Mouse (Mus musculus) gastrocnemius, postnatal 25 days (tissue): ENCODE measurements around the gene Chrna5. TPM values are rescaled to one million over a fixed set of nuclear protein-coding genes. Genes with fewer than 3 reads are reported as not detected.
"Not testable (repeated sequence)": the region's sequence is repeated elsewhere in the genome, so short reads cannot be mapped to it uniquely, and the experiment has no call there.

Experiments
- DNase-seq: peaks from one replicate; pipeline ENCODE4 v3.0.0; 2022
- long read RNA-seq, 2 experiments: library from polyadenylated mRNA; stranded (forward); transcript quantifications; one replicate each; pipeline ENCODE4 v2.0.0; 2021
- total RNA-seq, 2 experiments: library from RNA; stranded (reverse); gene quantifications; 1 replicate in 1 of 2; 2 replicates in 1 of 2; pipeline ENCODE4 v1.2.3; 2021

The Chrna5 gene
- not detected for total RNA-seq
- long read RNA-seq, experiment 1, result 0 reads
- long read RNA-seq, experiment 2, result 0 reads

DNA sequence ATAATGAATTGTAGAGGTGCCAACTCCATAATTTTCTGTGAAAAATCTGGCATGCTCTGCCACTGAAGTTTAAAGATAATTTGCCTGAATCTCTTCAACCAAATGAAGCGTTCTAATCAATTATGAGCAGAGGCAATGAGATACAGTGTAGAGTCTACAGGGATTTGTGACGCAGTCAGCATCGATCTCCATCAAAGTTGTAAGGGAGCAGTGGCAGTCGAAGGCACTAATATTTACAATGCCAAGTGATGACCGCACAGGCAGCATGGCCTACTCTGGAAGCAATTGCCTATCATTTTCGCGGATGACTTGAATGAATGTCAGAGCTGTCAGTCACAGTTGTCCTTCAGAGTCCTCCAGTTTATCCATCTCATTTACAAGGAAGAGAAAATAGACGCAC, at the start of gene Chrna5:
Chrna5 (plus strand) TSS at position 207 of the 400 bp plus-strand sequence.
- DNase-seq, result no peak

DNA sequence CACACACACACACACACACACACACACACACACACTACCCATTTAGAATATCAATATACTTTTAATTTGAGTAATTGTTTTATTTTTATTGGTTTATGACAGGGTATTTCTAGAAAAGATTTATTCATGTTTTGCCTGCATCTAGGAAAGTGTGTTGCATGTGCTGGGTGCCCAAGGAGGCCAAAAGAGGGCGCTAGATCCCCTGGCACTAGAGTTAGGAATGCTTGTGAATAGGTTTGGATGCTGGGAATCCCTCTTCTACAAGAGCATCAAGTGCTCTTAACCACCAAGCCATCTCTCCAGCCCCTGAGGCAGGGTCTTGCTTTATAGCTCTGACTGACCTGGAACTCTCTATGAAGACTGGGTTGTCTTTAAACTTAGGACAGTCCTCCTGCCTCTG, 48.9 kb upstream of the Chrna5 start:
- DNase-seq, result no peak

DNA sequence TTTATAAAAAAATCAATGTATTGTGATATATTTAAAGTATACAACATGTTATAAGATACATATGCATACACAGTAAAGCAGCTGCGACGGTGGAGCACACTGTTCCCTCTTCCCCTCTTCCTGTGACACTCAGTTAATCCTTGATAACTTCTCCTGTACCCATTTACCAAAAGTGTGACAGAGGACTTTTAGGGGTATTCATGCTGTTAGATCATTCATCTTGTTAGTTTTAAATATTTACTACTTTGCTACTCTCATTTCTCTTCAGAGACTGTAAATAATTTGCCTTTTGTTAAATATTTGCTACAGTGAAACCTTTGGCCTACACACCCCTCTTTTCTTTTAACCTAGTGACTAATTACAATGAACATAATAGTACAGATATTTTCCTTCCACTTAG, 48.3 kb upstream of the Chrna5 start:
- DNase-seq, result no peak

DNA sequence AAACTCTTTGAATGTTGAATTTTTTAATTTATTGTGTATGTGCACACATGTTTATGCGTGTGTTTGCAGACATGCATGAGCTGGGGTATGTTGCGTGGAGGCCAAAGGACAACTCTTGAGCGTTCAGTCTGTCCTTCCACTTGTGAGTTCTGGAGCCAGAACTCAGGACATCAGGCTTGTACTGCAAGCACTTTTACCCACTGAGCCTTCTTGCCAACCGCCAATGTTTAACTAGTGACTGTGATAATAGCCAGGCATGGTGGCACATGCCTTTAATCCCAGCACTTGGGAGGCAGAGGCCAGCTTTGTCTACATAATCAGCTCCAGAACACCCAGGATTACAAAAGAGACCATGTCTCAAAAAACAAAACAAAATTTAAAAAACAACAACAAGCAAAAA, 38.6 kb upstream of the Chrna5 start:
- no peak for DNase-seq

DNA sequence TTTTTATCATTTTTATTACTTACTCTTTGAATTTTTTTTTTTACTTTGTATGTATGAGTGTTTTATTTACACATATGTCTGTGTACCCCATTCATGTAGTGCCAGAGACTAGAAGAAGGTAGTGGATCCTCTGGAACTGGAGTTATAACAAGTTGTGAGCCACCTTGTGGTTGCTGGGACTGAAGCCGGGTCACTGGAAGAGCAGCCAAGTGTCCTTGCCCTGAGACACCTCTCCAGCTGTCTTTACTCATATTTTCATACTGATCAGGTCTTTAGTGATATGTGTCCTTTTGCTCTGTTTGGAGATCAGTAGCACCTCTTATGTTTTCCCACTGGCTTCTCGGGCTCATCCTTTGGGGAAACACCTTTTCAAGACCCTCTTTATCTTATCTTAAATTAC, 36.2 kb upstream of the Chrna5 start:
- DNase-seq, result no peak

DNA sequence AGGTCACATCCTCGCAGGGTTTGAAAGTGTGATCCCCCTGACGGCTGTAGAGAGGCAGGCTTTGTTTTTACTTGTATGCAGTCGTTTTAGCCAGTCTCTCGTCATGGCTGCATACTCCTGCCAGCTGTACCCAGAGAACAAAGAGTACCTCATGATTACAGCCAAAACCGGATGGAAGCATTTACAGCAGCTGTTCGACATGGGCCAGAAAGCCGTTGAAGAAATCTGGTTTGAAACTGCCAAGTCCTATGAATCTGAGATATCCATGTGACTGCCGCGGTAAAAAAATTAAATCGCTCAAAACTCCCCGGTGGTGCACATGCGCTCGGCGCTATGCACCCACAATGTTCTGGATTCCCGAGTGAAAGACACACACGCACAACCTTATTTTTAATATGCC, 34.4 kb upstream of the Chrna5 start:
- no peak for DNase-seq

DNA sequence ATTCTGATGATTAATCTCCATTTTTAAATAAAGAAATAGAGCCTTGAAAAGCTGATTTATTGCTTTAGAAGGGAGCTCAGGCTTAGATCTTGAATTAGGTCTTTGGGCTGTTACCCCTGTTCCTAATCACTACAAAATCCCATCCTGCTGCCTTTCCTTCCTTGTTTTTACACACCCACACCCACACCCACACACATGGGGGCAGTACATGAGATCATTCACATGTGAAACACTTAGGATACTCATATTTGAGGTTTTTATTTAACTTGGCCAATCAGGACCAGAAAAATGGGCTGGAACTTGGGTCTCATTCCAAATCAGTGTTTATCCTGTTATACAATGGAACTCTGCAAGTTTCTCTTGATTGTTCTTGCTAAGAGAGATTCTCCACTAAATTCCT, 31.2 kb upstream of the Chrna5 start:
- DNase-seq, result no peak

DNA sequence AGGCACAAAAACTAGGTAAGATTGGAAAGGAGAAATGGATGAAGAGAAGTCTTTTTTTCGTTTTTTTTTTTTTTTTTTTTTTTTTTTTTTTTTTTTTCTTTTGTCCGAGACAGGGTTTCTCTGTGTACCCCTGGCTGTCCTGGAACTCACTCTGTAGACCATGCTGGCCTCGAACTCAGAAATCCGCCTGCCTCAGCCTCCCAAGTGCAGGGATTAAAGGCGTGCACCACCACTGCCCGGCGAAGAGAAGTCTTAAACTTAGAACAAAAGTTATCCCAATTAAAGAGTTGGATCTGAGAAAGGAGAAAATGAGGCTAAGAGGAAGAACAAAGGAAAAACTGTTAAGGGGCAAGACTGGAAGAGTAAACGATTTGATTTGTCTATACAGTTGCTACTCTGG, 30.5 kb upstream of the Chrna5 start:
- not testable (repeated sequence) for DNase-seq

DNA sequence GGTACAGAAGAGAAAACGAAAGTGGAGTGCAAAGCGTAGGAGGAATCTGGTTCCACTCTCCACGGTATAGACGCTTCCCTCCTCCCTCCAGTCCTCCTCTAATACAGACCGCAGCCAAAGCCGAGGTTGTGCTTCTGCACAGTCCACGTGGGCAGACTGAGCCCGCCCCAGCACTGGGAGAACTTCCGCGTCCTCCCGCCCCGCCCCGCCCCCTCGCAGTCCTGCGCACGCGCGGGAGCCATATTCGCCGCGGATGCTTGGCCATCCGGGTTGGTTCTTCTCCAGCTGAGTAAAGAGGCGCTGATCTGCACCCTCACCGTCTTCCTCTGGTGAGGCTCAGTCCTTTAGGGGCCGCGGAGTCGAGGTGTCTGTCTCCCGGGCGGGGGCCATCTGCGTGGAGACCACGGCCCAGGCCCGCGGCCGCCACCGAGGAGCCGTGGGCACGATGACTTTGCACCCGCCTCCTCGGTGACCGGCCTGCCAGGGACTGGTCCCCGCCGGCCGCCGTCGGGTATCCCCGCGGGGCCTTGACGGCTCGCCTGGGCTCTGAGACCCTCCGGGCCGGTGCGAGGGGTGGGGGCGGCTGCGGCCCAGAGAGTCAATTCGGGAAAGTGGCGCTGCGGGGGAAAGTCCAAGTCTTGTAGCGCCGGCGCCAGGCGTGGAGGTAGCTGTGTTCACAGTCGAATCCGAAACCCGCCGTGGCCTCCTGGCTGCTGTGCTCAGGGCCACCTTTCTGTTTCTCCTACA, 29.9 kb upstream of the Chrna5 start, which contains the start of the genes Psma4 and AY074887:
Psma4 (plus strand) TSS at position 216 of the 747 bp plus-strand sequence.
AY074887 (minus strand) TSS at position 424 of the 747 bp plus-strand sequence.
- DNase-seq, result peak; percentile 94

DNA sequence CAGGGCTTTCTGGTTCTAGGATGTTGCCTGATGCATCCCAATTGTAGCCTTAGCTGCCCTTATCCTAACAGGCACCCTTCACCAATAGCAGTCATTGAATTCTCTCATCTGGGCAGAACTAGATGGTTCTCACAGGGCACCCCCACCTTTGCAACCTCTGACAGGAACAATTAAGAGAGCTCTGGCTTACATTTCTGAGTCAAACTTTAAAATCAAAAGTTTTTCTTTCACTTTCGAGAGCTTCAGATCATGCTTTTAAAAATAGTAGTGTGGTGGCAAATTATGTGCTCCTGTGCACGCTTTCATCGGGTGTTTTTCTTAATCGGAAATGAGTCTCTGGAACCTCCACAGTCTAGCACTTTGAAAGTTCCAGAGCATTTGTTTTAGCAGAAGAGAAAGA, 19.6 kb upstream of the Chrna5 start:
- DNase-seq, result no peak

DNA sequence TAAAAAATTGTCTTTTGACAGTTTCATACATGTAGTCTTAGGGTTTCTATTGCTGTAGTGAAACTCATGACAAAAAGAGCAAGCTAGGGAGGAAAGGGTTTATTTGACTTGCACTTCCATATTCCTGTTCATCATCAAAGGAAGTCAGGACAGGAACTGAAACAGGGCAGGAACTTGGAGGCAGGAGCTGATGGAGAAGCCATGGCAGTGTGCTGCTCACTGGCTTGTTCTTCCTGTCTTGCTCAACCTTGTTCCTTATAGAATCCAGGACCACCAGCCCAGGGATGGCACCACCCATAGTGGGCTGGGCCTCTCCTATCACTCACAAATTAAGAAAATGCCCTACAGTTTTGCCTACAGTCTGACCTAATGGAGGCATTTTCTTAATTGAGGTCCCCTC, 17.0 kb upstream of the Chrna5 start:
- no peak for DNase-seq

DNA sequence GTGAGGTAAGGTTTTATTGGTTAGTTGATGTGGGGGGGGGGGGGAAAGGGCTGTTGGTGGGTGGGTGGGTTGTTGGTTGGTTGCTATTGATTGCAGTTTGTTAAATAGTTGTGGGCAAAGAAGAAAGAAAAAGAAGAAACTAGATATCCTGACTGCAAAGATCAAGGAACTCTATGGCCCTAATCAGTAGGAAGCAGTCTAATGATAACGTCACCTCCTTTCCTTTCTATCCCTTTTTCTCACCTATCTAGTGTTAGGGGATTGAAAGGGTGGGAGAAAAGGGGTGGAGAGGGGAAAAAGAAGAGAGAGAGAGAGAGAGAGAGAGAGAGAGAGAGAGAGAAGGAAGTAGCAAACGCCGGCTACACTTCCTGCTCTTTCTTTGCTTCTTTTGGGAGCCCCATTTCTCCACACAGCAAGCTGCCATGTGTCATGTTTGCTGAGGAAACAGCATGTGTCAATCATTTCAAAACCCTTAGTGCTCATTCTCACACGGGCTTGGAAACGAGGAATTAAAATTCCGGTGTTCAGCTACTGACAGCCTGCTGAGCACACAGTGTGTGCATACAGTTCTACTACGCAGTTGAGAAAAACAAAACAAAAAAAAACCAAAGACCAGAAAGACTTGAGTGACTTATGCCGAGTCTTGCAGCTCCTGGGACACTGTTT, 10.6 kb upstream of the Chrna5 start:
- DNase-seq, result no peak

DNA sequence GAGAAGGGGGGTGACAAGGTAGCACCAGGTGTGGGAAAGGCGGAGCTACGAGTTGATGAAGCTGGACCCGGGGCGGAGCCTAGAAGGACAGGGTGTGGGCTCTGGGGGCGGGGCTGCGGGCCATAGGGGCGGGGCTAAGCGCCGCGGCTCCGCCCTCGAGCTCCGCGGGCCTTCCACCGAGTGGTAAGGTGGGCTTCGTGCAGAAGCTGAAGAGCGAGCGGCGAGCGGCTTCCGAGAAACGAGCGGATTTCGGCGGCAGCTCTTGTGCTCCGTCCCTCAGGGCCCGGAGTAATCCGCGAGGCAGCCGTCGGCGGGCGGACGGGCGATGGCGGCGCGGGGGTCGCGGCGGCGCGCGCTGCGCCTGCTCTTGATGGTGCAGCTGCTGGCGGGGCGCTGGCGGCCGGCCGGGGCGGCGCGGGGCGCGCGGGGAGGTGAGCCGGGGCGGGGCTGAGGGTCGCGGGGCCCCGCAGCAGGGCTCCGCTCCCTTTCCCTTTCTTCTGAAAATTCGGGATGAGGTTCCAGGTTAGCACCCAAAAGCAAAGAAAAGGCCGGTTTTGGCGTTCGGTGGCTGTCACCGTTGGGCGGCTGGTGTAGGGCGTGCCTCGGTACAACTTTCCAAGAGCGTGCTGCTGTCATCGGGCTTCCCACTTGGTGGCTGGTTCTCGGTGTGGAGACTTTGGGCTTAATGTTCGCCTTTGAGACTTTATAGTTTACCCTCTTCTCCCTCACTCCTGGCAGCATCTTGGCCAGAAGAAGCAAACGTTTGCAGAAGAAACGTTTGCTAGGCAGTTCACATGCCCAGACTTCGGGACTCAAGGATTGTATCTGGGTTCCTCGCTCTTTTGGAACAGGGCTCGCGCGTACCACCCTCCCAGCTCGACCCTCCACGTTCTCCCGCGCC, 861 bp downstream of the Chrna5 start:
- DNase-seq, result no peak

DNA sequence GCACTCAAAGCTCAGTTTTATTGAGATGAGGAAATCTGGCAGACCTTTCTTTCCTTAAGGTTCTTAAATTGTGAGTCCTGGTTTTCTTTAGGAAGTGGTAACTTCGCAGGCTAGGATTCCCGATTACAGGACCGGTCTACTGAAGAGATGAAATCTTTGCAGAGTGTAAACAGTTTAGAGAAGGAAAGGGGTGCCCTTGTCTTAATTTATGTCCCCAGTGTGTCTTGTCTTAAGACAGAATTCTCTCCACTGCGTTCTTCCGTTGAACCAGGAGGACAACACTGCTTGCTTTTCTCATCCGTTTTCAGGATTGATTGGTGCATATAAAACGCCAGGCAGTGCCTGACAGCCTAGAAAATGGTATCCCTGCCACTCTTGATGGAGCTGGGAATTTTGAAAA, 1.7 kb downstream of the Chrna5 start:
- DNase-seq, result no peak

DNA sequence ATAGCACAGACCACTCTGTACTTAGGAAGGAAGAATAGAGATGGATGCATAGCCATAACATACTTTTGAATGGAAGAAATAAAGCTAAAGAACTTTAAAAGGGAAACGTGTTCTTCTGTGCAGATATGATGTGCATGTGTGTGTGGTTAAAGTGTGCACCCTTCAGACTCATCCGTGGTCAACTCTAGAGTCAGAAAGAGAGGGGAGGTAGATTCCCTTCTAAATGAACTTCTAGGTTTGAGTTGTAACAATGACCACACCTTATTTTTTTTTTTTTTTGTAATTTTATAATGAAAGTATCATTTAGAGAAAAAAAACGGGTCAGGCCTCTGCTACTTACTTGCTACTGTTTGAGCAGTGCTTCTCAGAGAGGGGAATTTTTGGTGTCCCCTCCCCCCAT, 9.7 kb downstream of the Chrna5 start:
- no peak for DNase-seq

DNA sequence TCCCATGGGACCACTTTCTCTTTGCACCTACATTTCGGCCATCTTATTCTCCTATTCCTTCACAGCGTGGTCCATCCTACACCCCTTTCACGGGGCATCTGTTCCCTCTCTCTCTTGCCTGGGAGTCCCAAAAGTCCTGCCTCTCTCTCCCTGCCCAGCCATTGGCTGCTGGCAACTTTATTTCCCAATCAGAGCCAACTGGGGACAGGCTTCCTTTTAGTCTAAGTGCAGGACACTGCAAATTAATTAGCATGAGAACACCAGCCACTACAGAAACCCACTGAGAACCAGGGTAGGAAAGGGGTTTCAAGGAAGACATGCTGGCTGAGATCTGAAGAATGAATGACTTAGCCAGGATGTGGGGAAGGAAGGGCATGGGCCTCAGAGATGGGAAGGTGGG, 13.7 kb downstream of the Chrna5 start:
- DNase-seq, result no peak

DNA sequence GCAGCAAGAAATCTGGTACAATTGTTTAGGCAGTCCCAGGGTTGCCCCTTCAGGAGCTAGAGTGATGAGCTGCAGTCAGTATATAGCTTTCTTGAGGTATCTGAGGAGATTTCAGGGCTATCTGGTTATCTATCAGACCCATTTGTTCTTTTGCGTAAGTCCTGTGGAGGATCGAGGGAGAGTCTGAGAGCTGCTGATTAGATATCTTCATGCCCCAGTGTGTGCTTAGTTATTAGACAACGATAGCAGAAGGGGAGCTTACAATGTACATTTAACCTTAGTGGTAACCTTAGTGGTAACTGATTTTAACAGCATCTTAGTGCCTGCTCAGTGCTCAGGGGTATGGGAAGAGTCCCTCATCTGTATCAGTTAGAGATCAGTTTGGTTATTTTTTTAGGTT, 15.0 kb downstream of the Chrna5 start:
- no peak for DNase-seq

DNA sequence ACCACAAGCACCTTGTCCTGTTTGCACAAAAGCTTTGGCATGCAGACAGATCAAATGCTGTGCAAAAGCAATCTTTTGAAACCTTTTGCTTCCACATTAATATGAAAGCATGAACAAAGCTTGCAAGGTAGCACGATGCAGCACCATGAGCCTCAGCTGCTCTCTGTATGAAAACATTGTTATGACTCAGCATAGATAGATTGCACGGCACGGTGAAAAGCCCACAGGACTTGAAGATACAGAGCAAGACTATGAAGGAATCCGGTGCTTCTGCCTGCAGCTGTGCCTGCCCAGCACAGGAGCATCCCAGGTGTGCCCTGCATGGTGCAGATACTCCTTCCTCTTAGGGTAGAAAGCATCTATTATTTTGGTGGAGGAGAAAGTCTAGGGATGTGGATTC, 22.9 kb downstream of the Chrna5 start:
- no peak for DNase-seq

DNA sequence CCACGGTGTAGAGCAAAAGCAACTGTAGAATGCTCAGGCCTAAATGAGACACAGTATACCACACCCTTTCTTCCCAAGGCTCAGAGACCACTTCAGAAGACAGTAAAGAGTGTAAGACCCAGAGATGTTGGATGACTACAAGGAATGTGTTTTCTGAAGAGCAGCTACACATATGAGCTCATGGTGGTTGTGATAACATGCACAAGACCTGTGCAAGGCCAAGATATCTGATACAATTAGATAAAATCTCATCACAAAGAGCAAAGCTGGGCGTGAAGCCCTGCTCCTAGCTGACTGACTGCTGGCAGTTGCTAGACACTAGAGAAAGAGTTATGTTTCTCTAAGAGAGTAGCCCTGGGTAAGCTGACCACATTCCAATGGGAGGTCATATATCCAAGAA, 29.0 kb downstream of the Chrna5 start:
- DNase-seq, result no peak

DNA sequence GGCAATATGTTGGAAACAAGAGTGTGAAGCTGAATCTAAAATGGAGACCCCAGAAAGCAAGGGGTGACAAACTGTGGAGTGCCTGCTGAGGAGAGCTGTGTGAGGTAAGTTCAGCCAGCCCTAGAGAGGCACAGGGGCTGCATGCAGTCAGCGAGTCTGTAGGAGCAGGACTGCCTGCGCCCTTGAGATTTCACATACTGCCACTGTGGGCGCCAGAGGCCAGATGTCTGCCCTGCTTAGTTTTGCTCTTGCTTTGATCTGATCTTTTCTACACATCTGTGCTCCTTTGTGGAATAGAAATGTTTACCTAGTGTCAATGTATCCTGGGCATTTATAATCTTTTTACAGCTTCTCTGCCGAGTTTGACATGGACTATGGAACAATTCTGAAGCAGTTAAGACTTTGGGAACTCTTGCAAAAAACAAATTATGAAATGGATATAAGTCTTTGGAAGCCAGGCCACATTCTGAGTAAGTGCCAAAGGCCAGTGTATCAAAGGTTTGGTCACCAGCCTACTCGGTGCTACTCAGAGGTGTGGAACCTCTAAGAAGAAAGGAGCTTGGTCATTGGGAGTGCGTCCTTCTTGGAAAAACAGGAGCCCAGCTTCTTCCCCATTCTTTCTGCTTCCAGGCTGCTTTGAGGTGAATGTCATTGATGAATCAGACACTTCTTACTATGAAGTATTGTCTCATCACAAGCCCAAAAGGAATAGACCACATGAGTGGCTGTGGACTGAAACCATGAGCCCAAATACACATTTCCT, 30.1 kb downstream of the Chrna5 start:
- no peak for DNase-seq

DNA sequence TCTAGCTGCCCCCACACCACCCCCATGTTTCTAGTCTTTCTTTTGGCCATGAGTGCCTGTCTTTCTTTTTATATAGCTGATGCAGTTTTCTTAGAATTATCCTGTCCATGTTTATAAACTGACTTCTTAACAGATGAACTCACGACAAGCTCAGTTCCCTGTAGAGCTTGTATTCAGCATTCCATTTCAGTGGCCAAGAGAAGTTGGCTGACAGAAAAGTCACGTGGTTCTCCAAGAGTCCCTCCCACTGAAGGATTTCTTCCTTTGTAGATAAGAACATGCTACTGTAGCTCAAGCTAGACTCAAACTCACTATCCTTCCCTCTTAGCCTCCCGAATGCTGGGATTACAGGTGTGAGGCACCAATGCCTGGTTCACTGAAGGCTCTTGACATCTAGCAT, 36.2 kb downstream of the Chrna5 start:
- DNase-seq, result no peak

DNA sequence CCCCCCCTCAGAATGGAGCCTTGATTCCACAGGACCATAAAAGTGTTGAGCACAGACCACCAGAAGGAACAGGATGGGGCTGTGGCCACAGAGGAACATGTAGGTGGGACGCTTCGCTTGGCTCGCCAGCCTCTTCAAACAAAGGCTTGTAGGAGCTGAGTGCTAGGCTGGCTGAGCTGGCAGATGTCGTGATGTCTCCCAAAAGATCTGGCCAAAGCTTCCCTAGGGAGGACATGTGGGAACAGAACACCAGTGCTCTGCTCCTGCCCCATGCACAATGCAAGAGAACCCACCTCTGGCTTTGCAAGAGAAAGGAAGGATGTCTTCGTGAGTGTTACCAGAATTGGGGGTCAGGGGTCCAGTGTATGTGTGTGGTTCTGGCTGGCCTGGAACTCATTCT, 42.6 kb downstream of the Chrna5 start:
- no peak for DNase-seq
